Mouse (Mus musculus): ENCODE results near the gene Rbms2. TPM values are rescaled to one million over a fixed set of nuclear protein-coding genes. Genes with fewer than 3 reads are reported as not detected.
"Not testable (repeated sequence)": the region's sequence is repeated elsewhere in the genome, so short reads cannot be mapped to it uniquely, and the experiment has no call there.

The Rbms2 gene
- total RNA-seq (2021), result 10 to 100 TPM; 51.8 to 71.2 TPM
- long read RNA-seq, experiment 1, partial matches to known transcripts, result 6 of 14 reads
- long read RNA-seq, experiment 1, other reads (novel, unspliced or antisense), result 6 of 14 reads
- long read RNA-seq, experiment 2, partial matches to known transcripts, result 6 of 9 reads
- long read RNA-seq, experiment 2, other reads (novel, unspliced or antisense), result 3 of 9 reads

GRCm38 (mm10) chr10:128179989-128180388, at the start of gene Rbms2:
Rbms2 (minus strand) TSS chr10:128180297.
- intact Hi-C loops (cut with DNase I), result loop anchor here (10.0 kb wide), 1 partner anchor 225 kb away; no protein-coding TSS in a partner anchor
- DNase-seq, result peak; percentile 32
- Histone ChIP-seq H3K4me3 (peak within 1 kb of the TSS; percentile 69), H3K27ac (peak within 1 kb of the TSS; percentile 89)
- TF ChIP-seq CTCF (IDR thresholded peaks at IDR 0.05), result no peak

- intact Hi-C loops (cut with DNase I), result no loop called here
- DNase-seq, result no peak
- Histone ChIP-seq H3K4me3 (no peak overlapping the region), H3K27ac (no peak overlapping the region)
- no peak for TF ChIP-seq CTCF (IDR thresholded peaks at IDR 0.05)
These were observed 47.9 kb upstream of the Rbms2 start for GRCm38 (mm10) chr10:128228009-128228408.

DNA sequence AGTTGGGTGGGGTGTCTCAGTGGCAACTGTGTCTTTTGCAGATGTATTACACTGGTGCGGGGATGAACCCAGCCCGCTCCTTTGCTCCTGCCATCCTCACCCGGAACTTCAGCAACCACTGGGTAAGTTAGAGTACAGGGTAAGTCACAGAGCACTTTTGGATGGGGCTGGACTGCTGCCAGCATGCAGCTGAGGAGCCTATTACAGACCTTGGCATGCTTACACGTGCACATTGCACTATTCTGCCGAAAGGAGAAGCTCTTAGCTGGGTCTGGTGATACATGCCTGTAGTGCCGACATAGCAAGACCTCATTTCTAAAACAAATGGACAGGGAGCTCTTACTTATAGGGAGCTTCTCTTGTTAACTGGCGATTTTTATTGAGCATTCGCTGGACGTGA, 47.5 kb upstream of the Rbms2 start:
- Histone ChIP-seq H3K27ac (no peak overlapping the region), H3K4me3 (no peak overlapping the region)
- TF ChIP-seq CTCF (IDR thresholded peaks at IDR 0.05), result no peak
- intact Hi-C loops (cut with DNase I), result no loop called here
- DNase-seq, result no peak

- intact Hi-C loops (cut with DNase I), result no loop called here
- Histone ChIP-seq H3K4me3 (no peak within 1 kb of the TSS), H3K27ac (no peak within 1 kb of the TSS)
- TF ChIP-seq CTCF (IDR thresholded peaks at IDR 0.05), result no peak
- no peak for DNase-seq
These were observed 45.4 kb upstream of the Rbms2 start, which contains the start of gene Mip for GRCm38 (mm10) chr10:128225538-128225937. Mip (plus strand) TSS chr10:128225838.

DNA sequence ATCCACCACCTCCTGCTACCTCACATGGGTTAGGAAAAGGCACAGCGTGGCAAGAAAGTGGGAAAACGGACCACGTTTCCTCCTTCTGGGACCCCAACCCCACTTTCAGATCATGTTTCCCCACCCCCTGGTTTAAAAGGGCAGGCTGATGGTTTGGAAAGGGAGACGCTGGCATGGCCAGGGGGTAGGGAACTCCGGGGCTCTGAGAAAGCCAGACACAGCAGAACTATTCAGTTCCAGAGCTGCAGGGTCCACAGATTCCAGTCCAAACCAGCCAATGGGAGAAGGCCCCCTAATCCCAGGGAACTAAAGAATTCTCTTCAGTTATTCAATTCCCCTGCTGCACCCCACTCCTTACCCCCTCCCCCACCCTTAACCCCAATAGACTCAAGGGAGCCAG, 45.0 kb upstream of the Rbms2 start:
- H3K27ac ChIP-seq, result no peak overlapping the region
- TF ChIP-seq CTCF (IDR thresholded peaks at IDR 0.05), result no peak
- H3K4me3 ChIP-seq, result no peak overlapping the region
- no peak for DNase-seq
- intact Hi-C loops (cut with DNase I), result no loop called here

DNA sequence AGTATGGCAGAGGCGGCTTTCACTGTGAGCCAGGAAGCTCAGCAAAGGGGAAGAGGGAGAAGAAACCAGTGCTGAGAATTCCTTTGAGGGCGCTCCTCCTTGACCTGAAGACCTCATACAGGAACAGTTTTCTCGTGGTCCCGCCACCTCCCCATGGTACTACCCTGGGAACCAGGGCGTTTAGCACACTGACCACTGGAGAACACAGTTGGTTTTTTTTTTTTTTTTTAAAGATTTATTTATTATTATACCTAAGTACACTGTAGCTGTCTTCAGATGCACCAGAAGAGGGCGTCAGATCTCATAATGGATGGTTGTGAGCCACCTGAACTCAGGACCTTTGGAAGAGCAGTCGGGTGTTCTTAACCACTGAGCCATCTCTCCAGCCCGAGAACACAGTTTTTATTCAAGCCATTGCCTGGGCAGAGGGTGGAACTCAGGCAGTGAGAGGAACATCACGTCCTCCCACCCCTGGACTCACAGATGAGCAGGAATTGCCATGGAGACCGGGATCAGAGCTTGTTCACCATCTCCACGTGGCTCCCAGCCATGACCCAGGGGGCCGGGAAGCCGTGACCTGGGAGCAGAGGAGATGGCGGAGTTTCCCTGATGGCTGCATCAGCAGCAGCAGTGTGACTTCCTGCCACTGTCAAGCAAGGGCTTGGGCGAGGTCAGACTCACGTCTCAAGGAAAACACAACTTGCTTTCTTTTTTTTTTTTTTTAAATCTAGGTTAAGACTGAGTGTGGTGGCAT, 41.6 kb upstream of the Rbms2 start:
- peak; percentile 24; the same call in 1 of the 2 replicates for TF ChIP-seq CTCF (IDR thresholded peaks at IDR 0.05)
- intact Hi-C loops (cut with DNase I), result no loop called here

DNA sequence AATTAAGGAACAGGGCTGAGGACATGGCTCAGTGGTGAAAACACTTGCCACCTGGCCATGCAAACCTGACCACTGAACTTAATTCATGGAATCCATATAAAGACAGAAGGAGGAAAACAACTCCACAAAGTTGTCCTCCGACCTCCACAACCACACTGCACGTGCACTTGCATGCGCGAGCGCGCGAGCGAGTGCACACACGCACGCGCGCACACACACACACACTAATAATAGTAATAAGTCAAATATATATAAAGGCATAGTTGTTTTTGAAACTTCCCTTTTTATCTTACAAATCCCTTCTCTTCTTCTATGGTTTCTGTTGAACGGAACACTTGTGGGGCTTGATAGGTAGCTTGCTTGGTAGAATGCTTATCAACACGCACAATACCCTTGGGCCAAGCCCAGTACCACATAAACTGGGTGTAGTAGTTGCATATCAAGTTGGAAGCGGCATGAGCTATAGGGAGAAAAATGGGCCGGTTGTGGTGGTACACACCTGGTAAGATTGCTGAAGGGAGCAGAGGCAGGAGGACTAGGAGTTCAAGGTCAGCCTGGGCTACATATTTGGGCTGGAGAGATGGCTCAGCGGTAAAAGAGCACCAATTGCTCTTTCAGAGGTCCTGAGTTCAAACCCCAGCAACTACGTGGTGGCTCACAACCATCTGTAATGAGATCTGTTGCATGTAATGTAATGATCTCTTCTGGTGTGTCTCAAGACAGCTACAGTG, 38.5 kb upstream of the Rbms2 start:
- no peak for DNase-seq
- no peak for TF ChIP-seq CTCF (IDR thresholded peaks at IDR 0.05)
- no peak overlapping the region for H3K4me3 ChIP-seq
- no peak overlapping the region for H3K27ac ChIP-seq
- intact Hi-C loops (cut with DNase I), result no loop called here

More for the DNA sequence above, 41.6 kb upstream of the Rbms2 start:
- Histone ChIP-seq H3K27ac (no peak overlapping the region), H3K4me3 (no peak overlapping the region)
- DNase-seq, result no peak

GRCm38 (mm10) chr10:128214981-128215380, 34.9 kb upstream of the Rbms2 start:
- TF ChIP-seq CTCF (IDR thresholded peaks at IDR 0.05), result no peak
- Histone ChIP-seq H3K4me3 (no peak overlapping the region), H3K27ac (no peak overlapping the region)
- no peak for DNase-seq
- intact Hi-C loops (cut with DNase I), result no loop called here

DNA sequence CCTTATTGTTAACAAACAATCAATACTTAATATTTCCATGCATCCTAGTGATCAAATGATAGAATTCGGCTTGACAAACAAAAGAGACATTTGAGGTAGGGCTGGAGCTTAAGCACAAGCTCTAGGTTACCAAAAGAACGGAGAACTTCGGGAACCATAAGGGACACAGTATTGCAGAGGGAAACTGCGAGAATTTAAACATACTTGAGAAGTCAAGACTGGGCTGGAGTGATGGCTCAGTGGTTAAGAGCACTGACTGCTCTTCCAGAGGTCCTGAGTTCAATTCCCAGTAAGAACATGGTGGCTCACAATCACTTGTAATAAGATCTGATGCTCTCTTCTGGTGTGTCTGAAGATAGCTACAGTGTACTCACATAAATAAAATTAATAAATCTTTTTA, 34.0 kb upstream of the Rbms2 start:
- H3K27ac ChIP-seq; intact Hi-C loops (cut with DNase I); H3K4me3 ChIP-seq; DNase-seq: not testable (repeated sequence)

- intact Hi-C loops (cut with DNase I), result loop anchor here (2.0 kb wide), 2 partner anchors 20 to 72 kb away; partner anchors contain the start of gene Timeless
- TF ChIP-seq CTCF (IDR thresholded peaks at IDR 0.05), result peak; percentile 84
- Histone ChIP-seq H3K4me3 (peak overlapping the region; percentile 73), H3K27ac (peak overlapping the region; percentile 70)
- DNase-seq, result peak; percentile 56
These were observed 32.8 kb upstream of the Rbms2 start for GRCm38 (mm10) chr10:128212871-128213323.

DNA sequence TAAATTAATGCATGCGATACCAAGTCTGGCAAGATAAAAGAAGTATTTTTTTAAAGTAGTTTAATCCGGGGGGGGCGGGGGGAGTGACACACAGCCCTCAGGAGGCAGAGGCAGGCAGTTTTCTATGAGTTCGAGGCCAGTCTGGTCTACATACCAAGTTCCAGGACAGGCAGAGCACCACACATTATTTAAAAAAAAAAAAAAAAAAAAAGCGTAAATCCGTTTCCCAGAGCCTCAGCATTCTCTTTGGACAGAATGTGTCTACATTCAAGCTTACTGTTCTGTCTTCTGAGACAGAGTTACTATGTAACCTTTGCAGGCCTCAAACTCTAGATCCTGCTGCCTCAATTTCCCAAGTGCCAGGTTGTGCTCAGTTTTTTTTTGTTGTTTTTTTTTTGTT, 32.1 kb upstream of the Rbms2 start:
- DNase-seq, result no peak
- peak overlapping the region; percentile 90 for H3K27ac ChIP-seq
- TF ChIP-seq CTCF (IDR thresholded peaks at IDR 0.05), result no peak
- peak overlapping the region; percentile 73 for H3K4me3 ChIP-seq
- intact Hi-C loops (cut with DNase I), result loop anchor here (2.0 kb wide), 2 partner anchors 21 to 73 kb away; partner anchors contain the start of gene Timeless

- intact Hi-C loops (cut with DNase I), result loop anchor here (2.0 kb wide), 2 partner anchors 21 to 73 kb away; partner anchors contain the start of gene Timeless
- TF ChIP-seq CTCF (IDR thresholded peaks at IDR 0.05), result peak; percentile 42
- peak; percentile 95 for DNase-seq
- Histone ChIP-seq H3K4me3 (peak within 1 kb of the TSS; percentile 73), H3K27ac (peak within 1 kb of the TSS; percentile 90)
These were observed 31.5 kb upstream of the Rbms2 start, which contains the start of gene Spryd4 for GRCm38 (mm10) chr10:128211390-128212108. Spryd4 (minus strand) TSS chr10:128211807.
